Mouse (Mus musculus) liver, adult 2 months (tissue): ENCODE results near the gene Tex48.

Source experiments
- CTCF ChIP-seq: fragments of 200-500 bp; IDR thresholded peaks from 2 replicates; pipeline ENCODE4 v1.5.1; 2011; ENCODE audit warnings: low read depth, low read length, control low read depth
- POLR2A ChIP-seq: fragments of 200-500 bp; IDR thresholded peaks from 2 replicates; pipeline ENCODE4 v1.6.1; 2011; ENCODE audit warnings: low read length, control low read depth; ENCODE audit not compliant: insufficient read depth; ENCODE audit errors: extremely low read depth

GRCm38 (mm10) chr4:63558407-63559081 is 63.7 kb downstream of the Tex48 start, which contains the start of gene Tmem268:
- TF ChIP-seq CTCF (peak; percentile 20), POLR2A (peak; percentile 22; the same call in 1 of the 2 replicates)
